Mouse (Mus musculus) bone marrow, adult 2 months (tissue): ENCODE results near the gene Gm1043. TPM values are rescaled to one million over a fixed set of nuclear protein-coding genes. Genes with fewer than 3 reads are reported as not detected.

Experiments used
- H3K27ac ChIP-seq: fragments of 200-500 bp; 2 replicates; pipeline ENCODE4 v1.5.1; 2012; ENCODE audit warnings: low read depth, mild to moderate bottlenecking, control low read depth, inconsistent platforms, low read length; ENCODE audit not compliant: control insufficient read depth, poor library complexity, insufficient read depth
- H3K4me1 ChIP-seq: fragments of 200-500 bp; 2 replicates; pipeline ENCODE4 v1.6.1; 2011; ENCODE audit warnings: low read length; ENCODE audit not compliant: control insufficient read depth, insufficient read depth
- H3K4me3 ChIP-seq: fragments of 200-500 bp; replicated peaks from 2 replicates; pipeline ENCODE3; 2011; ENCODE audit warnings: mild to moderate bottlenecking, low read depth, low read length, control low read depth; ENCODE audit not compliant: control insufficient read depth
- CTCF ChIP-seq: fragments of 200-500 bp; IDR thresholded peaks from 2 replicates; pipeline ENCODE4 v1.5.1; 2011; ENCODE audit warnings: low read length, control low read depth; ENCODE audit not compliant: control insufficient read depth, insufficient read depth
- POLR2A ChIP-seq: fragments of 200-500 bp; IDR thresholded peaks from 2 replicates; pipeline ENCODE4 v1.6.1; 2011; ENCODE audit warnings: low read depth, mild to moderate bottlenecking, control low read depth, low read length, borderline replicate concordance; ENCODE audit not compliant: control insufficient read depth
- WGBS: fragments of 180-500 bp; shearing (Covaris S2); methylation state at CpG from one replicate; pipeline ENCODE4 v1.1.7; 2018; 5-methylcytosine and 5-hydroxymethylcytosine counted together
- polyA plus RNA-seq: library from polyadenylated mRNA; stranded (reverse); fragments of >200 nt; gene quantifications from 2 replicates; pipeline ENCODE4 v1.2.4, GENCODE M21; 2011; ENCODE audit warnings: low replicate concordance; ENCODE audit not compliant: missing spikeins, insufficient read depth, insufficient read length

Gm1043 gene
- polyA plus RNA-seq, 1 experiment: 0.85 TPM

GRCm38 (mm10) chr5:37251596-37251995 is 166.4 kb downstream of the Gm1043 start:
- 60% methylated on average over 3 of the region's 3 CpGs for WGBS
- TF ChIP-seq POLR2A: no peak
- no peak for TF ChIP-seq CTCF
- no peak overlapping the region for H3K4me3 ChIP-seq
- no peaks in the 10 kb centered on the region; the same call in 1 of the 2 replicates for H3K4me1 ChIP-seq
- no peak overlapping the region for H3K27ac ChIP-seq

- TF ChIP-seq CTCF: no peak
- TF ChIP-seq POLR2A: no peak
- 69% methylated on average over 9 of the region's 9 CpGs for WGBS
- Histone ChIP-seq H3K27ac (no peak overlapping the region; the same call in 1 of the 2 replicates), H3K4me1 (no peaks in the 10 kb centered on the region; the same call in 1 of the 2 replicates), H3K4me3 (no peak overlapping the region)
Measured at GRCm38 (mm10) chr5:37252101-37252804, 167.1 kb downstream of the Gm1043 start.

- 84% methylated on average over 4 of the region's 4 CpGs for WGBS
- Histone ChIP-seq H3K4me1 (no peaks in the 10 kb centered on the region; the same call in 1 of the 2 replicates), H3K27ac (no peak overlapping the region), H3K4me3 (no peak overlapping the region)
- TF ChIP-seq CTCF: no peak
- no peak for TF ChIP-seq POLR2A
Measured at GRCm38 (mm10) chr5:37254523-37254922, 169.4 kb downstream of the Gm1043 start.

- Histone ChIP-seq H3K27ac (no peak overlapping the region), H3K4me3 (no peak overlapping the region), H3K4me1 (no peaks in the 10 kb centered on the region; the same call in 1 of the 2 replicates)
- 53% methylated on average over 7 of the region's 7 CpGs for WGBS
- TF ChIP-seq POLR2A: no peak
Measured at GRCm38 (mm10) chr5:37256823-37257222, 171.7 kb downstream of the Gm1043 start.

- 53% methylated on average over 5 of the region's 5 CpGs for WGBS
- Histone ChIP-seq H3K4me1 (no peaks in the 10 kb centered on the region; the same call in 1 of the 2 replicates), H3K4me3 (no peak overlapping the region), H3K27ac (no peak overlapping the region)
- TF ChIP-seq CTCF: no peak
- TF ChIP-seq POLR2A: no peak
Measured at GRCm38 (mm10) chr5:37257243-37257642, 172.1 kb downstream of the Gm1043 start.

- no peak overlapping the region for H3K4me3 ChIP-seq
- 68% methylated on average over 5 of the region's 5 CpGs for WGBS
- TF ChIP-seq POLR2A: no peak
- H3K27ac ChIP-seq: no peak overlapping the region
- no peaks in the 10 kb centered on the region for H3K4me1 ChIP-seq
Measured at GRCm38 (mm10) chr5:37261734-37262133, 176.6 kb downstream of the Gm1043 start.

GRCm38 (mm10) chr5:37263816-37264215 is 178.6 kb downstream of the Gm1043 start:
- H3K27ac ChIP-seq: no peak overlapping the region
- H3K4me3 ChIP-seq: no peak overlapping the region
- no peaks in the 10 kb centered on the region for H3K4me1 ChIP-seq
- 80% methylated on average over 6 of the region's 6 CpGs for WGBS
- TF ChIP-seq CTCF: no peak
- no peak for TF ChIP-seq POLR2A

Other genes starting within 250 kb of the Gm1043 start
- gene Ppp2r2c, start 216.9 kb upstream of the Gm1043 start, polyA plus RNA-seq: 0.60 TPM in 1 of 2 replicates, not detected in the other
- gene Wfs1, start 96.2 kb upstream of the Gm1043 start, polyA plus RNA-seq: 2.0 and 3.7 TPM in 2 replicates
- gene Crmp1, start 156.6 kb downstream of the Gm1043 start, polyA plus RNA-seq: 2.8 TPM in 1 of 2 replicates, not detected in the other